Mouse (Mus musculus): ENCODE measurements around the gene Clgn. TPM values are rescaled to one million over a fixed set of nuclear protein-coding genes. Genes with fewer than 3 reads are reported as not detected.
A peak's percentile ranks its signal among the peaks of the same experiment; 100 is the strongest.

Clgn gene
- polyA plus RNA-seq, 1 experiment from 2014 or later: 6.1 TPM

DNA sequence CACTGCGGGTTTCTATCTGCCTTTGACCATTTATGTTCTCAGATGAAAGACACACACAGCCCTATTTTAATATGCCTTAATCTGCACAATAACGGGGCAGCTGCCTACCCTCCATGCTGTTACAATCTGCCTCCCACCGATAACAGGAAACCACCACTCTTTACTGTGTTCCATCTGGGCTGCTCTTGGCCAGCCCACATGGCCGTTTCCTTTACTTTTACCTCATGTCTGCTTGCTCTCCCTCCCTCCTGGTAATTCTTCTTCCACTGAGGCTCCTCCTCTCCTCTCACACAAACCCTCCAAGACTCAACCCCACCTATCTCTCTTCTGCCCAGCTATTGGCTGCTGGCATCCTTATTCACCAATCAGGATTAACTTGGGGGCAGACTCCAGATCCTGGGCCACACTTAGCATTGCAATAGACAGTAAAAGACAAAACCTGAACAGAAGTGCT is 39.4 kb downstream of the Clgn start:
- no peaks in the 10 kb centered on the region for H3K27me3 ChIP-seq (ENCODE audit: control insufficient read depth, insufficient read depth, low read length)
- ATAC-seq (ENCODE audit: low FRiP score) (no peak), DNase-seq (ENCODE audit: low spot score, missing footprints) (no peak)
- no peak overlapping the region for H3K9ac ChIP-seq (ENCODE audit: low read length)
- WGBS: 69% methylated on average over 4 of the region's 4 CpGs
- no peaks in the 10 kb centered on the region for H3K4me1 ChIP-seq (ENCODE audit: control insufficient read depth, insufficient read depth, low read length)
- no peak overlapping the region for H3K4me2 ChIP-seq
- no peak overlapping the region for H3K4me3 ChIP-seq (ENCODE audit: low read depth, low read length)
- peaks cover 5% of the 10 kb centered on the region; the same call in 1 of the 2 replicates for H3K36me3 ChIP-seq (ENCODE audit: control insufficient read depth, insufficient read depth, low read length)
- H3K9me3 ChIP-seq (ENCODE audit: control insufficient read depth, low read length): no peaks in the 10 kb centered on the region
- H3K27ac ChIP-seq (ENCODE audit: low read depth, low read length): no peak overlapping the region

DNA sequence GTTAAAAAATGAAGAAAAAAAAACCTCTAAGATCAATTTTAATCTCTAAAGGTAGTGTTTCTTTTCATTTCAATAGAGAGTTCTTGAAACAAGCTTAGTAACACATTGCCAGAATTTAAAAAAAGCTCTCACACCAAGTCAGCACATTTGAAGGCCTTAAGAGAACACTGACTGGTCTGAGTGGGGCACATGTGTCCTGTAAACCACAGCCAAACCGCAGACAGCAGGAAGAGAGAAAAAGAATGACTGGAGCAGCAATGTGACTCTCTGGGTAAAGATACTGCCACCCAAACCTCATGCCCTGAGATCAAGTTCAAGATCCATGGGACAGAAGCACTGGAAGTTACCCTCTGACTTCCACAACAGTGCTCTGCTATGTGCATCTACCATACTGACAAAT is 47.4 kb downstream of the Clgn start:
- Histone ChIP-seq H3K4me3 (ENCODE audit: low read depth, low read length) (no peak overlapping the region), H3K36me3 (ENCODE audit: control insufficient read depth, insufficient read depth, low read length) (peaks cover 9% of the 10 kb centered on the region; the same call in 1 of the 2 replicates), H3K4me1 (ENCODE audit: control insufficient read depth, insufficient read depth, low read length) (peaks cover 10% of the 10 kb centered on the region), H3K9me3 (ENCODE audit: control insufficient read depth, low read length) (no peaks in the 10 kb centered on the region), H3K27me3 (ENCODE audit: control insufficient read depth, insufficient read depth, low read length) (no peaks in the 10 kb centered on the region), H3K9ac (ENCODE audit: low read length) (no peak overlapping the region), H3K4me2 (no peak overlapping the region), H3K27ac (ENCODE audit: low read depth, low read length) (no peak overlapping the region)
- DNase-seq (ENCODE audit: low spot score, missing footprints): no peak
- 100% methylated on average over 1 of the region's 1 CpGs for WGBS
- ATAC-seq (ENCODE audit: low FRiP score): no peak

DNA sequence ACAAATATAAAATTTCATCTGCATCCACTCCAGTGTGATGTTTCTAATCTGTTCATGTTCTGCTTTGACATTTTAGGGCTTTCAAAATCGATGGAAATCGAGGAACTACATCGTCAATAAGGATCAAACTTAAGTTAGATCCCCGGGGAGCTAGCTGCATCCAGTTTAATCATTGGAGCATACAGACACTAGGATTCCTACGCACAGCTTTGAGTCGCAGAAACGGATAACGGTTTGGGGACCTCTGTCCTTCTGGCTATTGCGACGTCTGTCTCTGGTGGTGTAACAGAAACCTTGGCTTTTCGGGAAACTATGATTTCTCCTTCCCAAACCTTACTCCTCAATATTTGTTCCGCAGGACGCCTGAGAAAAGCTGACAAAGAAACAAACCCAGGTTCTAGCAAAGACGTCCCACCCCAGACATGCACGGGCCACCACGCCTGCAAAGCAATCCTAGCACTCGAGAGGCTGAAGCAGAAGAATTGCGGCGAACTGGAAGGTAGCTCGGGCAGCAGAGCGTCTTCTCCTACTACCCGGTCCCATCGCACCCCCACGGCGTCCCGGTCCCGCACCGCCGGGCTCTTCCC is 52.1 kb downstream of the Clgn start:
- no peak for ATAC-seq (ENCODE audit: low FRiP score)
- 0 out of 2 replicates have a peak, but pooled peaks cover 3% of the 10 kb centered on the region for H3K36me3 ChIP-seq (ENCODE audit: control insufficient read depth, insufficient read depth, low read length)
- H3K4me1 ChIP-seq (ENCODE audit: control insufficient read depth, insufficient read depth, low read length): peaks cover 13% of the 10 kb centered on the region
- peak; percentile 94 for DNase-seq (ENCODE audit: low spot score, missing footprints)
- H3K4me2 ChIP-seq: peak overlapping the region; percentile 56
- WGBS: 1% methylated on average over 29 of the region's 29 CpGs
- H3K27me3 ChIP-seq (ENCODE audit: control insufficient read depth, insufficient read depth, low read length): no peaks in the 10 kb centered on the region
- peak overlapping the region; percentile 91 for H3K4me3 ChIP-seq (ENCODE audit: low read depth, low read length)
- H3K9me3 ChIP-seq (ENCODE audit: control insufficient read depth, low read length): no peaks in the 10 kb centered on the region
- peak overlapping the region; percentile 82 for H3K27ac ChIP-seq (ENCODE audit: low read depth, low read length)
- H3K9ac ChIP-seq (ENCODE audit: low read length): peak overlapping the region; percentile 86

DNA sequence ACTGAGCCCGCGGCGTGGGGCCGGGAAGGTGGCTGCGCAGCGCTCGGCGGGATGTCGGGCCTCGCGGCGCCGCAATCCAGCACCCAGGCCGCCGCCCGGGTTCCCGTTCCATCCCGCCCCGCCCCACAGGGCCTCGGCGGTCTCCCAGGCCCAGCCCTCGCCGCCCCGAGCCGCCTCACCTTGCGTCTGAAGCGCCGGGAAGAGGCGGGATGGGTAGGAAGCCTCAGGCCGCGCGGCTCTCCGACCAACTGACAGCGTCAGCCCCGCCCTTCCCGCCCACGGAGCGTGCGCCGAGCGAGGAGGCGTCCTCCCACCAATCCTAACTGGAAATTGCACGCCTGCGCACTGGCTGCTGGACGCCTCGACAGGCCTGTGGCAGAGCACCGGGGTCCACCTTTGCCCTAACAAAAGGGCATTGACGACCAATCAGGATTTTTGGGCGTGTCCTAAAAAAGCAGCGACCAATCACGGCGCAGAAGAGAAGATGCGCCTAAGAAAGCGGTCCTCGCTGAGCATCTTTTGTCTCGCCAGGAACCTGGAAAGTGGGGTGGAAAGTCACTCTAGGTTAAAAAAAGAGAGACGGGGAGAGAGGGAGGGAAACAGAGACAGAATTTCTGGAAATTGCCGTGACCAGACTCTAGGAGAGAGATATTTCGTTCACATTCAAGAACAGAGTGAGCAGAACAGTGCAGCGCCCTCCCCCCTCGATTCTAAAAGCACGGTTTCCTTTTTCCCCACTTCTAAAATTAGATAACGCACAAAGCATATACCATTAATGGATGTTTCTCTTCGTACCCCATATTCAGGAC is 52.8 kb downstream of the Clgn start:
- peak; percentile 99 for DNase-seq (ENCODE audit: low spot score, missing footprints)
- ATAC-seq (ENCODE audit: low FRiP score): peak; percentile 100
- Histone ChIP-seq H3K36me3 (ENCODE audit: control insufficient read depth, insufficient read depth, low read length) (no peaks in the 10 kb centered on the region), H3K4me3 (ENCODE audit: low read depth, low read length) (peak overlapping the region; percentile 91), H3K27ac (ENCODE audit: low read depth, low read length) (peak overlapping the region; percentile 82), H3K9ac (ENCODE audit: low read length) (peak overlapping the region; percentile 86), H3K4me1 (ENCODE audit: control insufficient read depth, insufficient read depth, low read length) (peaks cover 13% of the 10 kb centered on the region), H3K4me2 (peak overlapping the region; percentile 67), H3K9me3 (ENCODE audit: control insufficient read depth, low read length) (no peaks in the 10 kb centered on the region), H3K27me3 (ENCODE audit: control insufficient read depth, insufficient read depth, low read length) (no peaks in the 10 kb centered on the region)
- WGBS: 1% methylated on average over 62 of the region's 64 CpGs

DNA sequence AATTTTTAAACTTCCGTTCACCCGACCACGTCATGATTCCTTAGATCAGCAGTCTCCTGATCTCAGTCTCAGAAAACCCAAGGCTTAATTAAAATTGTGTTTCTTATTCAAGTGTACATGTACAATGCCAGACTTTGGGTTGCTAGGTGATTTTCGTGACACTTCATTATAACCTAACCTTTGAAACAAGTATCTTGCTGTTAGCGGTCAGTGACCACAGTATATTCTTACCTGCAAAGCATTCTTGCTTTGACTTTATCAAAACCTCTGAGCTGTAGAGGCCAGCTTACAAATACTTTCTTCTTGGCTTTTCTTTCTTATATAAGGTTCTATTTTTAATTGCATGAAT is 53.4 kb downstream of the Clgn start:
- WGBS: 32% methylated on average over 5 of the region's 5 CpGs

DNA sequence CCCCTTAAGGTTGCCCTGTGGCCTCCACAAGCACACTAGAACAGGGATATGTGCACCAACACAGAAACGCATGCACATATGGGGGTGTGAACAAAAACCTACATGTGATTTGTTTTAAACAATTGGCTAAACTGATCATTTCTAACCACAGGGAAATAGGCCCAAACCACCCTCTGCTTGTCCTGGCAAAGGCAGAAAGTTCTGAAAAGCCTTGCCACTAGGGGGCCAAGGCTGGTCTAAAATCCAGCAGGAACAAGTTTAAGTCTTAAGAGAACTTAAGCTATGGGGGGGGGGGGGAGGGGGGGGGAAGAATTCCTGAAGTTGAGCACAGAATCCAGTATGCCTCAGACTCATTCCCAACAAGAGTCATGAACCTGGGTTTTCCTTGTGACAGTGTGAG is 60.3 kb downstream of the Clgn start:
- DNase-seq (ENCODE audit: low spot score, missing footprints): no peak
- no peak overlapping the region for H3K4me2 ChIP-seq
- no peak overlapping the region for H3K27ac ChIP-seq (ENCODE audit: low read depth, low read length)
- H3K36me3 ChIP-seq (ENCODE audit: control insufficient read depth, insufficient read depth, low read length): no peaks in the 10 kb centered on the region
- H3K27me3 ChIP-seq (ENCODE audit: control insufficient read depth, insufficient read depth, low read length): no peaks in the 10 kb centered on the region
- no peaks in the 10 kb centered on the region for H3K9me3 ChIP-seq (ENCODE audit: control insufficient read depth, low read length)
- no peak for ATAC-seq (ENCODE audit: low FRiP score)
- WGBS: 79% methylated on average over 1 of the region's 1 CpGs
- no peak overlapping the region for H3K9ac ChIP-seq (ENCODE audit: low read length)
- H3K4me1 ChIP-seq (ENCODE audit: control insufficient read depth, insufficient read depth, low read length): no peaks in the 10 kb centered on the region
- H3K4me3 ChIP-seq (ENCODE audit: low read depth, low read length): no peak overlapping the region

More for the DNA sequence above, 53.4 kb downstream of the Clgn start:
- peaks cover 13% of the 10 kb centered on the region for H3K4me1 ChIP-seq (ENCODE audit: control insufficient read depth, insufficient read depth, low read length)
- H3K27me3 ChIP-seq (ENCODE audit: control insufficient read depth, insufficient read depth, low read length): no peaks in the 10 kb centered on the region
- peak overlapping the region; percentile 67 for H3K4me2 ChIP-seq
- ATAC-seq (ENCODE audit: low FRiP score) (no peak; the same call in 1 of the 2 replicates), DNase-seq (ENCODE audit: low spot score, missing footprints) (peak; percentile 95)
- peak overlapping the region; percentile 64 for H3K9ac ChIP-seq (ENCODE audit: low read length)
- no peaks in the 10 kb centered on the region for H3K36me3 ChIP-seq (ENCODE audit: control insufficient read depth, insufficient read depth, low read length)
- H3K27ac ChIP-seq (ENCODE audit: low read depth, low read length): peak overlapping the region; percentile 77
- H3K4me3 ChIP-seq (ENCODE audit: low read depth, low read length): peak overlapping the region; percentile 91
- no peaks in the 10 kb centered on the region for H3K9me3 ChIP-seq (ENCODE audit: control insufficient read depth, low read length)

DNA sequence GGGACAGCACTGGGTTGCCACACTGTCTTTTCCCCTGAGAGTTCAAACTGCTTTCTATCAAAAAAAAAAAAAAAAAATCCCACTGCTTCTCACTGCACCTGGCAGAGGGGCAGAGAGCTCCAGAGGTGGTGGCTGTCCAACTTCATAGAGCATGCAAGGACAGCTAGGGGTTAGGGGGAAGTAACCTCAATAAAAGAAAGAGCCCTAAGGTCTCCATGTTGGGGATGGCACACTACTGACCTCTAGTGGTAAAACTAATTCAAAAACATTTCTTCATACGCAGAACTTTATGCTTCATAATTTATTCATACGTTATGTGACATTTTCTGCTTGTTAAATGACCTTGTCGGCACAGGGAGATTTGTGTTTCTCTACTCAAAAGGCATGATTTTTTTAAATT is 61.4 kb downstream of the Clgn start:
- DNase-seq (ENCODE audit: low spot score, missing footprints) (no peak), ATAC-seq (ENCODE audit: low FRiP score) (peak; percentile 72)
- Histone ChIP-seq H3K27me3 (ENCODE audit: control insufficient read depth, insufficient read depth, low read length) (no peaks in the 10 kb centered on the region), H3K4me3 (ENCODE audit: low read depth, low read length) (no peak overlapping the region), H3K4me2 (no peak overlapping the region), H3K9ac (ENCODE audit: low read length) (no peak overlapping the region), H3K4me1 (ENCODE audit: control insufficient read depth, insufficient read depth, low read length) (no peaks in the 10 kb centered on the region), H3K9me3 (ENCODE audit: control insufficient read depth, low read length) (no peaks in the 10 kb centered on the region), H3K36me3 (ENCODE audit: control insufficient read depth, insufficient read depth, low read length) (no peaks in the 10 kb centered on the region), H3K27ac (ENCODE audit: low read depth, low read length) (no peak overlapping the region)
- WGBS: 28% methylated on average over 3 of the region's 3 CpGs

DNA sequence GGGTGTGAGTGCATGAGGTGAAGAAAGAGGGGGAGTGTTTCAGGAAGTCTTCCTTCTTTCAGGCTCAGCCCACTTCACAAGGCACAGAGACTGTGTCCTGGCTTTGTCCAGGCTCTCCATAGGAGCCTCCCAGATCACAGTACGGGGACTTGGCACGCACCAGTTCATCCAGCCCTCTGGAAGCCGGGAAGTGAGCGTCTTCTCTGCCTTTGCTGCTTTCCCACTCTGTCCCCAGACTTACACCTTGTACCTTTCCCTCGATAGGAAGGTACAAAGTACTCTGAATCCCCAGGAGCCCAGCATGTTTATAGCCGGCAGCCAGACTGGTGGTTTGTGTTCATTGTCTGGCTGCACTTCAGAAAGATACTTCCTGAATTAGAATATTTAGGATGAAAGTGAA is 67.5 kb downstream of the Clgn start:
- ATAC-seq (ENCODE audit: low FRiP score) (no peak), DNase-seq (ENCODE audit: low spot score, missing footprints) (no peak)
- Histone ChIP-seq H3K4me1 (ENCODE audit: control insufficient read depth, insufficient read depth, low read length) (no peaks in the 10 kb centered on the region), H3K27ac (ENCODE audit: low read depth, low read length) (no peak overlapping the region), H3K36me3 (ENCODE audit: control insufficient read depth, insufficient read depth, low read length) (no peaks in the 10 kb centered on the region), H3K27me3 (ENCODE audit: control insufficient read depth, insufficient read depth, low read length) (no peaks in the 10 kb centered on the region), H3K4me2 (no peak overlapping the region), H3K9me3 (ENCODE audit: control insufficient read depth, low read length) (no peaks in the 10 kb centered on the region), H3K9ac (ENCODE audit: low read length) (no peak overlapping the region), H3K4me3 (ENCODE audit: low read depth, low read length) (no peak overlapping the region)
- 48% methylated on average over 6 of the region's 6 CpGs for WGBS

DNA sequence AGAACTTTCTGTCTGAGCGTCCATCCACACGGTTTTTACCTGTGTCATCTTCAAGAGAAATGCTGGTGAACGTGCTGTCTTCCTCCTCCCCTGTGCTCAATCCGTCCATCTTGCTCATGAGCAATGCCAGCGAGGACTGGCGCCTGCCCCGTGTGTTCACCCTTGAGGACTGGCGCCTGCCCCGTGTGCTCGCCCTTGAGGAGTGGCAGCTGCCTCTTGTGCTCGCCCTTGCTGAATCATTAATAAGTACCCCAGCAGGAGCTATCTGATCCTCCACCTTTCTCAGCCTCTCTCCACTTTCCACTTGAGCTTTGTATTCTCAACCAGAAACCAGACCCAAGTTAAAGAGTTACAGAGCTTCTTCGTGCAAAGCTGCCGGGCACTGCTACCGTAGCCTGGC is 68.6 kb downstream of the Clgn start, which contains the start of gene Scoc:
Scoc (minus strand) TSS at position 170 of the 400 bp plus-strand sequence.
- Histone ChIP-seq H3K36me3 (ENCODE audit: control insufficient read depth, insufficient read depth, low read length) (no peaks in the 10 kb centered on the region), H3K9ac (ENCODE audit: low read length) (no peak within 1 kb of the TSS), H3K9me3 (ENCODE audit: control insufficient read depth, low read length) (no peaks in the 10 kb centered on the region), H3K4me1 (ENCODE audit: control insufficient read depth, insufficient read depth, low read length) (no peaks in the 10 kb centered on the region), H3K4me3 (ENCODE audit: low read depth, low read length) (no peak within 1 kb of the TSS), H3K4me2 (no peak within 1 kb of the TSS), H3K27ac (ENCODE audit: low read depth, low read length) (no peak within 1 kb of the TSS), H3K27me3 (ENCODE audit: control insufficient read depth, insufficient read depth, low read length) (no peaks in the 10 kb centered on the region)
- DNase-seq (ENCODE audit: low spot score, missing footprints) (no peak), ATAC-seq (ENCODE audit: low FRiP score) (no peak)
- 86% methylated on average over 14 of the region's 14 CpGs for WGBS

Measured in midbrain, embryonic 11.5 days (tissue).